Mouse (Mus musculus): ENCODE measurements around the gene Rnd2.

GRCm38 (mm10) chr11:101470206-101470605, 5.4 kb downstream of the Rnd2 start:
- TF ChIP-seq POLR2A (IDR thresholded peaks at IDR 0.05; ENCODE audit: low read depth, low read length), result no peak
- no peak for TF ChIP-seq CTCF (IDR thresholded peaks at IDR 0.05; ENCODE audit: extremely low read depth, insufficient read length, insufficient replicate concordance, low read depth, low read length)

Data from small intestine, adult 2 months (tissue).